Mouse (Mus musculus): ENCODE measurements around the gene 4930474N05Rik. TPM values are rescaled to one million over a fixed set of nuclear protein-coding genes. Genes with fewer than 3 reads are reported as not detected.

Gene 4930474N05Rik
- polyA plus RNA-seq, 1 experiment from 2014 or later, result not detected

GRCm38 (mm10) chr14:36145261-36145660, 50.5 kb downstream of the 4930474N05Rik start:
- Histone ChIP-seq H3K4me1 (ENCODE audit: insufficient read depth, low read length) (no peaks in the 10 kb centered on the region), H3K27ac (ENCODE audit: low read length) (no peak overlapping the region), H3K36me3 (ENCODE audit: insufficient read depth, low read length) (no peaks in the 10 kb centered on the region), H3K4me2 (replicated peaks; ENCODE audit: low read depth, low read length) (no peak overlapping the region), H3K4me3 (ENCODE audit: low read length) (no peak overlapping the region), H3K9ac (replicated peaks; ENCODE audit: low read length) (no peak overlapping the region), H3K27me3 (ENCODE audit: insufficient read depth, low read length) (no peaks in the 10 kb centered on the region), H3K9me3 (ENCODE audit: low read length) (no peaks in the 10 kb centered on the region)
- no peak for ATAC-seq (ENCODE audit: low FRiP score, low TSS enrichment)

Measured in kidney, embryonic 16.5 days (tissue).